In genomic region chr9:46329801-46330585, GRCm38 (mm10) we compare ENCODE assay signal across 10 mouse cellular contexts. TPM values are rescaled to one million over a fixed set of nuclear protein-coding genes. Genes with fewer than 3 reads are reported as not detected.
DNase-seq lines count a peak whose midpoint lies in the region; ATAC-seq and TF ChIP-seq lines count a peak whose summit lies in the region.
"Had no signal": no experiment of that assay in that cellular context is flagged by ENCODE, and none has a peak within 500 bp of the region (broad histone marks: within the 10 kb centered on the region; RNA-seq: fewer than 3 reads in every experiment).

No protein-coding gene starts in this region.

- H3K4me2 ChIP-seq in heart, embryonic 15.5 days, result peak overlapping the region; percentile 77
- peak overlapping the region; percentile 50; the same call in 1 of the 2 replicates for H3K4me2 ChIP-seq in hindbrain, embryonic 14.5 days (replicated peaks)

- peaks cover 12% of the 10 kb centered on the region for H3K4me1 ChIP-seq in heart, embryonic 15.5 days (replicated peaks)
- H3K4me1 ChIP-seq in heart, adult 2 months (ENCODE audit: control insufficient read depth, insufficient read depth, low read length), result no peaks in the 10 kb centered on the region
- peaks cover 25% of the 10 kb centered on the region for H3K4me1 ChIP-seq in testis, adult 2 months (ENCODE audit: control insufficient read depth, insufficient read depth, low read length)
- H3K4me1 ChIP-seq in hindbrain, embryonic 14.5 days (replicated peaks; ENCODE audit: control insufficient read depth, insufficient read depth, low read length), result peaks cover 21% of the 10 kb centered on the region

- TF ChIP-seq EP300 in heart, adult 2 months (IDR thresholded peaks at IDR 0.05; ENCODE audit: insufficient read depth, low read depth, low read length), result no peak

- no peak for ATAC-seq in heart, embryonic 15.5 days (replicated peaks; ENCODE audit: insufficient number of reproducible peaks, insufficient read depth, low FRiP score, low read depth)
- ATAC-seq in hindbrain, embryonic 14.5 days (ENCODE audit: low FRiP score), result no peak

- H3K27me3 ChIP-seq in heart, embryonic 15.5 days, result peaks cover 11% of the 10 kb centered on the region
- H3K27me3 ChIP-seq in heart, adult 2 months (ENCODE audit: control insufficient read depth, insufficient read depth, low read length), result no peaks in the 10 kb centered on the region; the same call in 1 of the 2 replicates
- H3K27me3 ChIP-seq in testis, adult 2 months (ENCODE audit: control insufficient read depth, insufficient read depth, low read length), result peaks cover 3% of the 10 kb centered on the region
- no peaks in the 10 kb centered on the region for H3K27me3 ChIP-seq in hindbrain, embryonic 14.5 days (ENCODE audit: control insufficient read depth, insufficient read depth, low read length)

- 23% methylated on average over 24 of the region's 24 CpGs for WGBS in heart, embryonic 15.5 days
- WGBS in heart, adult 2 months, result 35% methylated on average over 24 of the region's 24 CpGs
- 14% methylated on average over 24 of the region's 24 CpGs for WGBS in hindbrain, embryonic 14.5 days

- no peak for TF ChIP-seq CTCF in heart, adult 2 months (IDR thresholded peaks at IDR 0.05)
- TF ChIP-seq CTCF in testis, adult 2 months (IDR thresholded peaks at IDR 0.05; ENCODE audit: control insufficient read depth, insufficient read depth, insufficient replicate concordance, low read depth, low read length), result no peak
- TF ChIP-seq CTCF in left cerebral cortex, adult 2 months (IDR thresholded peaks at IDR 0.05), result no peak; the same call in none of the 2 replicates

- intact Hi-C loops in heart, adult 2 months (cut with DNase I), result no loop called here
- intact Hi-C loops in left cerebral cortex, adult 2 months (cut with DNase I), result no loop called here

- no peak overlapping the region; the same call in 1 of the 2 replicates for H3K27ac ChIP-seq in heart, embryonic 15.5 days
- H3K27ac ChIP-seq in heart, adult 2 months, result no peak overlapping the region
- H3K27ac ChIP-seq in testis, adult 2 months (ENCODE audit: control insufficient read depth, insufficient read depth, low read depth, low read length), result peak overlapping the region; percentile 40
- 0 out of 2 replicates have a peak overlapping the region, but pooled peaks have one; percentile 87 for H3K27ac ChIP-seq in hindbrain, embryonic 14.5 days
- H3K27ac ChIP-seq in left cerebral cortex, adult 2 months, result no peak overlapping the region

- TF ChIP-seq POLR2A in heart, adult 2 months (IDR thresholded peaks at IDR 0.05; ENCODE audit: insufficient read depth, low read depth, low read length), result no peak
- TF ChIP-seq POLR2A in testis, adult 2 months (IDR thresholded peaks at IDR 0.05; ENCODE audit: control insufficient read depth, low read depth, low read length), result no peak; the same call in 1 of the 2 replicates

- no peak overlapping the region; the same call in 1 of the 2 replicates for H3K4me3 ChIP-seq in heart, embryonic 15.5 days
- no peak overlapping the region; the same call in 1 of the 2 replicates for H3K4me3 ChIP-seq in heart, adult 2 months
- H3K4me3 ChIP-seq in testis, adult 2 months (ENCODE audit: control insufficient read depth, low read depth, low read length), result peak overlapping the region; percentile 96
- H3K4me3 ChIP-seq in hindbrain, embryonic 14.5 days (replicated peaks; ENCODE audit: low read length), result no peak overlapping the region
- no peak overlapping the region for H3K4me3 ChIP-seq in left cerebral cortex, adult 2 months

- no peaks in the 10 kb centered on the region for H3K36me3 ChIP-seq in heart, embryonic 15.5 days
- no peaks in the 10 kb centered on the region for H3K36me3 ChIP-seq in heart, adult 2 months (ENCODE audit: control insufficient read depth, insufficient read depth, low read length)
- H3K36me3 ChIP-seq in testis, adult 2 months (ENCODE audit: control insufficient read depth, insufficient read depth, low read length), result no peaks in the 10 kb centered on the region
- H3K36me3 ChIP-seq in hindbrain, embryonic 14.5 days (replicated peaks; ENCODE audit: control insufficient read depth, insufficient read depth), result no peaks in the 10 kb centered on the region

- no peaks in the 10 kb centered on the region for H3K79me2 ChIP-seq in heart, adult 2 months (replicated peaks; ENCODE audit: control insufficient read depth, insufficient read depth, low read length)

- DNase-seq in heart, adult 2 months, result no peak
- DNase-seq in testis, postnatal 10 days (ENCODE audit: low spot score), result no peak
- DNase-seq in hindbrain, embryonic 14.5 days (ENCODE audit: low spot score), result no peak
- no peak for DNase-seq in left cerebral cortex, adult 2 months (ENCODE audit: extremely low spot score in 1 of 2, low spot score in 2 of 2)
- no peak for DNase-seq in cerebellum, postnatal 25 days
- DNase-seq: kidney, adult 11 months had no signal

- H3K9ac ChIP-seq in heart, embryonic 15.5 days, result no peak overlapping the region
- no peak overlapping the region for H3K9ac ChIP-seq in heart, adult 2 months (ENCODE audit: low read depth, low read length)
- H3K9ac ChIP-seq in hindbrain, embryonic 14.5 days, result no peak overlapping the region

- H3K9me3 ChIP-seq in heart, embryonic 15.5 days (replicated peaks), result no peaks in the 10 kb centered on the region
- no peaks in the 10 kb centered on the region for H3K9me3 ChIP-seq in hindbrain, embryonic 14.5 days (ENCODE audit: control insufficient read depth, low read length)

RNA-seq across cellular contexts. Expression of gene 4931429L15Rik, which starts 10.2 kb away (rescaled TPM):
- polyA plus RNA-seq in heart, embryonic 15.5 days (2015; fragmentation: Nextera tagmentation; extraction: Ambion mirVana), result not detected in 2 replicates
- total RNA-seq in heart, adult 2 months (2021), result not detected
- polyA plus RNA-seq in heart, adult 2 months (2012; rRNA removed), result 0.04 TPM in 1 of 2 replicates, not detected in the other
- 180 and 193 TPM in 2 replicates for polyA plus RNA-seq in testis, adult 2 months (2012; rRNA removed)
- not detected in 2 replicates for polyA plus RNA-seq in hindbrain, embryonic 14.5 days (2014; fragmentation: Nextera tagmentation; extraction: Ambion mirVana)
- not detected for total RNA-seq in left cerebral cortex, adult 2 months (2021)
- total RNA-seq: adrenal gland, postnatal 4 days; MEL had no signal

RNA-seq across cellular contexts. Expression of gene Bud13, which starts 47.2 kb away (rescaled TPM):
- polyA plus RNA-seq in heart, embryonic 15.5 days (2015; fragmentation: Nextera tagmentation; extraction: Ambion mirVana), result 11.5 and 14.6 TPM in 2 replicates
- 1 to 10 TPM; 7.1 to 7.4 TPM for total RNA-seq in heart, adult 2 months (2021)
- 5.6 and 6.1 TPM in 2 replicates for polyA plus RNA-seq in heart, adult 2 months (2012; rRNA removed)
- polyA plus RNA-seq in testis, adult 2 months (2012; rRNA removed), result 5.8 and 6.2 TPM in 2 replicates
- 15.1 and 16.0 TPM in 2 replicates for polyA plus RNA-seq in hindbrain, embryonic 14.5 days (2014; fragmentation: Nextera tagmentation; extraction: Ambion mirVana)
- 10 to 100 TPM; 10.4 to 11.0 TPM for total RNA-seq in left cerebral cortex, adult 2 months (2021)

RNA-seq across cellular contexts. Expression of gene Zpr1, which starts 57.1 kb away (rescaled TPM):
- polyA plus RNA-seq in heart, embryonic 15.5 days (2015; fragmentation: Nextera tagmentation; extraction: Ambion mirVana), result 32.8 and 39.6 TPM in 2 replicates
- 10 to 100 TPM; 19.8 to 21.4 TPM for total RNA-seq in heart, adult 2 months (2021)
- polyA plus RNA-seq in heart, adult 2 months (2012; rRNA removed), result 12.0 and 15.1 TPM in 2 replicates
- 46.5 and 52.2 TPM in 2 replicates for polyA plus RNA-seq in testis, adult 2 months (2012; rRNA removed)
- 54.3 and 55.3 TPM in 2 replicates for polyA plus RNA-seq in hindbrain, embryonic 14.5 days (2014; fragmentation: Nextera tagmentation; extraction: Ambion mirVana)
- 10 to 100 TPM; 38.6 to 38.9 TPM for total RNA-seq in left cerebral cortex, adult 2 months (2021)

Comparison
In these comparisons a context has a peak if more than half of its experiments do, and no peak if none do; other contexts are left out.
1. H3K27ac ChIP-seq: peak in testis, adult 2 months (single experiment) and hindbrain, embryonic 14.5 days (single experiment); none in heart, embryonic 15.5 days (single experiment), heart, adult 2 months (single experiment) and left cerebral cortex, adult 2 months (single experiment).
2. RNA of gene 4931429L15Rik, which starts 10.2 kb away (polyA plus RNA-seq): 180 to 193 TPM in testis, adult 2 months; 0.04 TPM in heart, adult 2 months, not detected in hindbrain, embryonic 14.5 days and not detected in heart, embryonic 15.5 days; every median in the first group is over 100 times any median in the second.